Mouse (Mus musculus) T-helper 1 cell (primary cell): ENCODE measurements around the gene Dut.

Source experiments
- in situ Hi-C: fragments of 300-600 bp; cut with MboI, MseI; formaldehyde crosslinking; loops from one replicate; pipeline ENCODE4 v1.15.1; 2025; ENCODE audit warnings: high pct_unique_total_duplicates

Dut gene

DNA sequence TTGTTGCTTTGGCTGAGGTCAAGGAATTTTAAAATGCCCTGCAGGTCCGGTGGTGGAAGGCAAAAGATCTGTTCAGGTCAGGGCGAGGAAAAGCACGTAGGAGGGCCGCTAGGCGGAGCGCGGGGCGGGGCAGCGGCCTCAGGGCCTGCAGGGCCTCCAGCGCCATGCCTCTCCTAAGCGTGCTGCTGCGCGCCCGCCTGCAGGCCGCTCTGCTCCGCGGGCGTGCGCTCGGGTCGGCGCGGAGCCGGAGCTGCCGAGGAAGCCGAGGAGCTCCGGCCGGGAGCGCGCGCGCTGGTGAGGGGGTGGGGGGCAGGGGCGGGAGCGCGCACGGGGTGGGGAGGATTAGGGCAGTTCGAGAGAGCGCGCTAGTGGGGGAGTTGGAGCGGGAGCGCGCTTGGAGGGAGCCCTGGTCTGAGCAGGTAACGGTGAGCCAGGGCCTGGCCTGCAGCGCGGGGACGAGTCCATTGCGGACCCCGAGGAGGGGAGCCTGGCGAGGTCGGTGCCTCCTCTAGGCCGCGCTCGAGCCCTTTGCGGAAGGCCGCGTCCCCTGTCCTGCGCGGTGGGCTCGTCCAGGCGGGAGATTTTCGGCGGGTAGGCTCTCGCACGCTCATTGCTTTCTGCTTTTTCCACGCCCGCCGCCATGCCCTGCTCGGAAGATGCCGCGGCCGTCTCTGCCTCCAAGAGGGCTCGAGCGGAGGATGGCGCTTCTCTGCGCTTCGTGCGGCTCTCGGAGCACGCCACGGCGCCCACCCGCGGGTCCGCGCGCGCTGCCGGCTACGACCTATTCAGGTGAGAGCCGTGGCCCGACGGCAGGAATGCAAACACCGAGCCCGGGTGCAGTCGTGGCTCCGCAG is at the start of gene Dut:
Dut (plus strand) TSS at position 83 of the 854 bp plus-strand sequence.
- in situ Hi-C loops = no loop called here

- in situ Hi-C loops = loop anchor here (25.0 kb wide), 2 partner anchors 597 to 1622 kb away; no protein-coding TSS in a partner anchor
These were observed 37.9 kb upstream of the Dut start for GRCm38 (mm10) chr2:125208894-125209596.

GRCm38 (mm10) chr2:125211831-125212510 is 35.0 kb upstream of the Dut start:
- in situ Hi-C loops = loop anchor here (25.0 kb wide), 2 partner anchors 600 to 1625 kb away; no protein-coding TSS in a partner anchor

- in situ Hi-C loops = loop anchor here (25.0 kb wide), 2 partner anchors 602 to 1627 kb away; no protein-coding TSS in a partner anchor
These were observed 32.4 kb upstream of the Dut start for GRCm38 (mm10) chr2:125214592-125214991.

GRCm38 (mm10) chr2:125217286-125217685 is 29.7 kb upstream of the Dut start:
- in situ Hi-C loops = loop anchor here (25.0 kb wide), 2 partner anchors 605 to 1630 kb away; no protein-coding TSS in a partner anchor

DNA sequence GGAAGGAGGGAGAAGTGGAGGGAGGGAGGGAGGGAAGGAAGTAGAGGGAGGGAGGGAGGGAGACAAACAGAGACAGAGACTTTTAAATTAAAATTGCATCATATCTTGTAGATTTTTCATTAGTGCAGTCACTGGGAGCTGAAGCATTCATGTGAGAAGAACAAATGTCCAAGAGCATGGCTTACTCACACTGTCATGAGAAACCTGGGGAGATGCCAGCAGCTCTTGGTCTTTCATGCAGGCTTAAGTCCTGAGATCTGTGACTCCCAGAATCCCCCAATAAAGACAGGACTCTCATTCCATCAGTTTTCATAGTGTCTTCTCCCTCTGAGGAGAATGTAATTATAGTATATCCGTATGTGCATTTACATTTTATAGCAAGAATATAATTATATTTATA is 28.4 kb upstream of the Dut start:
- in situ Hi-C loops = loop anchor here (25.0 kb wide), 2 partner anchors 606 to 1631 kb away; no protein-coding TSS in a partner anchor

DNA sequence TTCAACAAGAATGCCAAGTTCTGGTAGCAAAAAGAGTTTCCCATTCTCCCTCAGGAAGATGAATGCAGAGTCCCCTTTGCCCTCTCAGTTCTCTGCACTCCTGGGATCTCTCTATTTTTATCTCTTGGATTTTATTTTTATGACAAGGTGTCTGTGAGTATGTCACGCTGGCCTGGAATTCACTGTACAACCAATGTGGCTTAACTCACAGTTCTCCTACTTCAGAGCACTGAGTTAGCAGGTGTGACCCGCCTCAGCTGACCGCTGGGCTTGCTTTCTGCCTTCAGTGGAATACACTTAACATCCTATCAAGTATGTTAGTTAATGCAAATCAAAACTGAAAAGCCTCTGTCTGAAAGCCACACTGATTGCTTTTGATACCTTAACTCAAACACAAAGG is 27.7 kb upstream of the Dut start:
- in situ Hi-C loops = loop anchor here (25.0 kb wide), 2 partner anchors 607 to 1632 kb away; no protein-coding TSS in a partner anchor

GRCm38 (mm10) chr2:125221673-125222072 is 25.3 kb upstream of the Dut start:
- in situ Hi-C loops = loop anchor here (25.0 kb wide), 2 partner anchors 609 to 1634 kb away; no protein-coding TSS in a partner anchor

DNA sequence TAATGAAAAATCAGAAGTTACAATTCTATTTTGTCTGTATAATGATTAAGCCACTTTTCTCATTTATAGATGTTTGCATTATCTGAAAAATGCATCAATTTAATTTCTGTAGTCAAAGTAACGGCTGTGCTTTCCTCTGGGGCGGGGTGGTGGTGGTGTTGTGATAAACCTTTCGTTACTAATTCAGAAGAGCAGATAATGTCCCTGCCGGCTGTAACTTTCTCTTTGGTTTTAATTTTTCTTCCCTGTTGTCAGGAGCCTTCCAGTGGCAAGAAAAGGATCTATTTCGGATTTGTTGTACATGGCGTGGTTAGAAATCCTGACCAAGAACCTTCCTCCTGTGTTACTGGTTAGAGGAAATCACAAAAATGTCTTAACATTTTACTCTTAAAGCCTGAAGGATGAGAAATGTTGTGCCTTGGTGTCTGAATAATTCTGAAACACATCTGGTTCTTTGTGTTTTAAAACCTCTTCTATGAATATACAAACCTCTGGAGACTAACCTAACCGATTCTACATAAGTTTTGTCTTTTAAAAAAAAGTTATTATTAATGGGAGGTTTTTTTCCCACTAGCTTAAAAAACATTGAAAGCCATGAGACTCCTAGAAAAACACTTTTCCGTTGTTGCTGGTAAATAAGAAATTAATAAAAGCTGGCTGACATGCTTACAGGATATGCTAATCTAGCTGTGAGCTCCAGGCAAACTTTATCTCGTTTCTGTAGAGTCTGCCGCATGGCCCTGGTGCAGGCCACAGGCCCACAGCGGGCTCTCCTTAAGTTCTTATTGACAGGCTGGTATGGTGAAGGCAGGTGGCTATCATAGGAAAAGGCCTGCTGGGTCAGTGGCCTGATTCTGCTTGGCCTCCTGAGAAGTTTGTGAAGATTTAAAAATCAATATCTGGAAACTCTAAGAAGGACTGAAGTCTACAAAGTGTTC is 18.2 kb upstream of the Dut start:
- in situ Hi-C loops = no loop called here

DNA sequence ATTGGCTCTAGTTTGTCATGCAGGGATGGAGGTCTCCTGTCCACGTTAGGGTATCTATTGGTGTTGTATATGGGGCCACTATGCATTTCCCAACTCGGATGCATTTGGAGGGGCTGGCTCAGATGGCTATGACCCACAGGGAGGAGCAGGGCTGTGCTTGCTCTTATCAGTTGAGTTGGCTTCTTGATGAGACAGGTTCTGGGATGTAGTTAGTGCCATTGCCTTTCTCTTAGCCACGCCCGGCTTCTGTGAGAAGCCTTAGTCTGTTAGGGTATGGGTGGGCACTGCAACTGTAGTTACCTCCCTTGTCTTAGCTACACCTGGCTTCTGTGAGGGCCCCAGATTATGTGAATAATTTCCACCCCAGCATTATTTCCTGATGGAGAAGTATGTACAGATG is 14.8 kb upstream of the Dut start:
- in situ Hi-C loops = no loop called here

GRCm38 (mm10) chr2:125233537-125233936 is 13.5 kb upstream of the Dut start:
- in situ Hi-C loops = no loop called here

- in situ Hi-C loops = no loop called here
These were observed 12.9 kb upstream of the Dut start for GRCm38 (mm10) chr2:125234049-125234448.

GRCm38 (mm10) chr2:125245545-125246285 is 1.3 kb upstream of the Dut start:
- in situ Hi-C loops = no loop called here

DNA sequence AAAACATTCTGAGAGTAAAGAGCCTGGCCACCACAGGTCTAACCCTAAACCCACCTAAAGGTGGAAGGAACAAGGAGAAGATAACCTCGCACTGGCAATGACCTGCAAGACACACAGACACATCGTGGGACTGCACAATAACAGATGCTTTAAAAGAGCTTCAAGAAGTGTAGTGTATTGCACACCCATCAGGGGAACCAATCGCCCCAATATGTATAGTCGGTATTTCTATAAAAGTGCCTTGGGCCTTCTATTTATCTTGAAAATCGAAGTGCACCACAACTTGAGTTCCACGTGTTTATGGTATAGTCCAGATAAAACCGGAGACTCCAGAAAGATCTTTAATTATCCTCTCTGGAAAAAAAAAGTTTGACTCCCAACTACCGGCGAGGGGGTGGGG is 321 bp upstream of the Dut start:
- in situ Hi-C loops = no loop called here

DNA sequence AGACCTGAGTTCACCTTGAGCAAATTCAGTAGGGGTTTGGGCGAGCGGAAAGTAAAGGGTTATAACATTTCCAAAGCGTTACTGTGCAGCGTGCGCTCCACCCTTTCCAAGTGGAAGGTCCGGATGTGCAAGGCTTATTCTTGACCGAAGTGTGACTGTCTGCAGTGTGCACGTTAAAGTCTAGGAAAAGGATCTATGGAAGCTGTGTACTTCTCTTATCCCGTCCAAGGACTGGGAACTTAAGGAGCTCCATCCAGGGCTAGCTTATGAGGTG is 909 bp downstream of the Dut start:
- in situ Hi-C loops = no loop called here

DNA sequence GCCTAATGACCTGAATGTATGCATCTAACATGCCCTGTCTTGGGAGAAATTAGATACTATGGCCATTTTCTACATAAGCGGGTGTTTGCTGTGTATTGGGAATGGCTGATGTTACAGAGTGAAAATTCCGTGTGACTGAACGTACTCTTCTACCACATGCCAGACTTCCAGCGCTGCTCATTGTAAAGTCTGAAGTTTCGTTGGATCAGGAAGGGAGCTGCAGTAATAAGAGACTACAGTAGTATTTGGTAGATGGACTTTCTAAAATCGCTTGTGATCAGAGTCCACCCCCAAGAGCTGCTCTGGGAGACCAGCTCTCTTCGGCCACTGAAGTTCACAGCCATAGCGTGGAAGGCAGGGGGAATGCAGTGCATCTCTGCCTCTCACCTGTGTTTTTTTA is 1.3 kb downstream of the Dut start:
- in situ Hi-C loops = no loop called here

GRCm38 (mm10) chr2:125249339-125249738 is 2.3 kb downstream of the Dut start:
- in situ Hi-C loops = no loop called here

DNA sequence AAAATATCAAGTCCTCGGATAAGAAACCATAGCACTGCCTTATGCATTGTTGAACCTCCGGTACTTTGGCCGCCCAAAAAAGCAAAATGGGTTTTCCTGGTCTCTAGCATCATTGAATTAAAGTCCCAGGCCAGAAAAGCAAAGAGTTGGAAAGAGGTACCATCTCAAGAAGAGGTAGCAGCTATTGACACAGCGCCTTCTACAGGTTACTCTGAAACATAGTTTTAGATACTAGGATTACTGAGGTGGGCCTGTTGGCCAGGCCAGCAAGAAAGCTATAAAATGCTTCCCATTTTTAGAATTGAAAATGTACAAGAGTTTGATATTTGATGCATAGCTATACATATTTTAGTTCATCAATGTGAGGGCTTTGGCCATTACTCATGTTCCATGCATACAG is 2.9 kb downstream of the Dut start:
- in situ Hi-C loops = no loop called here

GRCm38 (mm10) chr2:125251781-125252180 is 4.8 kb downstream of the Dut start:
- in situ Hi-C loops = no loop called here

- in situ Hi-C loops = no loop called here
These were observed 5.3 kb downstream of the Dut start for GRCm38 (mm10) chr2:125252275-125252674.
